Mouse (Mus musculus) kidney, embryonic 14.5 days (tissue): Measurements from ENCODE around the gene Hes2. TPM values are rescaled to one million over a fixed set of nuclear protein-coding genes. Genes with fewer than 3 reads are reported as not detected.

ENCODE experiments used
- ATAC-seq: fragments of 200-750 bp; cut with Nextera tagmentation; 2 replicates; pipeline ENCODE4 v1.8.0; 2017; ENCODE audit warnings: moderate number of reproducible peaks, mild to moderate bottlenecking, moderate TSS enrichment, moderate library complexity; ENCODE audit not compliant: low FRiP score, low TSS enrichment
- H3K27ac ChIP-seq: fragments of 300-500 bp; sonication (generic); 2 replicates; pipeline ENCODE4 v1.5.1; 2014; ENCODE audit warnings: low read depth, mild to moderate bottlenecking, low read length, moderate library complexity, mixed read lengths
- H3K27me3 ChIP-seq: fragments of 300-500 bp; sonication (generic); 2 replicates; pipeline ENCODE4 v1.6.1; 2014; ENCODE audit warnings: mild to moderate bottlenecking, low read length; ENCODE audit not compliant: control insufficient read depth, insufficient read depth
- H3K36me3 ChIP-seq: fragments of 300-500 bp; sonication (generic); 2 replicates; pipeline ENCODE4 v1.6.1; 2014; ENCODE audit warnings: low read length, mixed read lengths; ENCODE audit not compliant: control insufficient read depth, insufficient read depth
- H3K4me1 ChIP-seq: fragments of 300-500 bp; sonication (generic); 2 replicates; pipeline ENCODE4 v1.6.1; 2014; ENCODE audit warnings: low read length, mixed read lengths; ENCODE audit not compliant: control insufficient read depth, insufficient read depth
- H3K4me2 ChIP-seq: fragments of 300-500 bp; sonication (generic); replicated peaks from 2 replicates; pipeline ENCODE4 v1.6.1; 2014; ENCODE audit warnings: low read depth, mild to moderate bottlenecking, low read length
- H3K4me3 ChIP-seq: fragments of 300-500 bp; sonication (generic); 2 replicates; pipeline ENCODE4 v1.5.1; 2014; ENCODE audit warnings: mild to moderate bottlenecking, low read length
- H3K9ac ChIP-seq: fragments of 300-500 bp; sonication (generic); 2 replicates; pipeline ENCODE4 v1.6.1; 2014; ENCODE audit warnings: low read depth, mild to moderate bottlenecking, low read length, moderate library complexity
- H3K9me3 ChIP-seq: fragments of 300-500 bp; sonication (generic); 2 replicates; pipeline ENCODE4 v1.6.1; 2016; ENCODE audit warnings: low read length; ENCODE audit not compliant: control insufficient read depth
- WGBS: fragments of 180-500 bp; shearing (Covaris S2); extraction: QIAGEN DNeasy Blood & Tissue Kit; methylation state at CpG from one replicate; pipeline ENCODE4 v1.1.7; 2014; 5-methylcytosine and 5-hydroxymethylcytosine counted together
- polyA plus RNA-seq: library from polyadenylated mRNA; unstranded; fragments of >200 nt; fragmentation: Nextera tagmentation; extraction: Ambion mirVana; gene quantifications from 2 replicates; pipeline ENCODE4 v1.2.1, GENCODE M21; 2014

The Hes2 gene
- polyA plus RNA-seq, 1 experiment from 2014 or later, result not detected

DNA sequence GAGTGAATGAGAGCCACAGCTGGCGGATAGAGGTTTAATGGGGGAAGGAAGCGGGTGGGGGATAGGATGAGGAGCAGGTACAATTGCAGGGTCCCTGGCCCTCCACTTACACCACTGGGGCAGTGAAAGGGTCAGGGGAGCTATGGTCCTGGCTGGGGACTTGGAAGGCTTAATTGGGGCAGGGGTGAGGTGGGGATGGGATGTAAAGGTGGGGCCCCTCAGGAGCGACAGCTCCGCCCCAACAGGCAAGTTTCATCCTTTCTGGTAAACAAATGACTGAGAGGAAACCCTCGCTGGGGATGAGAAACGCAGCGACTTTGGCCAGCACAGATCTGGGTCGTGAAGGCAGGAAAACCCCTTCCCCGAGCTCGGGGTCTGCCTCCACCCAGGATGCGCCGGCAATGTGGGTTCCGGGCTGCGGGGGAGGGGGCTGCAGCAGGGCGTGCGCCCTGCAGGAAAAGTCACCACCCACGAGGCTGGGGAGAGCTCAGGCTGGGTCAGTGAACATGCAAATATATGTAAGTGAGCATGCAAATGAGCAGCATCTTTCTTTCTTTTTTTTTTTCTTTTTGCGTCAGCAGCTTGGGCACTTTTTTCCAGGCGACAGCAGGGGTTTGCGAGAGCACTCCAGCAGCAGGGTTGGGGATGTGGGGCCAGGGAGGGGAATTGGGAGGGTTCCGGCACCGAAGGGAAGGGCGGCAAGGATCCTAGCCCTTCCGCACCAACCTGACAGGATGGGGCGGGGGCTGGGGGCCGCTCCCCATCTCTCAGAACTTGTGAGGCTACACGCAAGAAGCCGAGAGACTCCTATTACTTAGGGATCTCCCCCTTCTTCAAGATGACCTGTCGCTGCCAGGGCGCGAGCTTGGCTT lies 38.1 kb upstream of the Hes2 start:
- WGBS, result 2% methylated on average over 31 of the region's 31 CpGs
- Histone ChIP-seq H3K4me1 (peaks cover 40% of the 10 kb centered on the region), H3K27me3 (peaks cover 80% of the 10 kb centered on the region), H3K4me2 (peak overlapping the region; percentile 44), H3K4me3 (peak overlapping the region; percentile 26), H3K9ac (peak overlapping the region; percentile 37), H3K9me3 (no peaks in the 10 kb centered on the region), H3K36me3 (no peaks in the 10 kb centered on the region), H3K27ac (0 out of 2 replicates have a peak overlapping the region, but pooled peaks have one; percentile 51)
- no peak; the same call in 1 of the 2 replicates for ATAC-seq

DNA sequence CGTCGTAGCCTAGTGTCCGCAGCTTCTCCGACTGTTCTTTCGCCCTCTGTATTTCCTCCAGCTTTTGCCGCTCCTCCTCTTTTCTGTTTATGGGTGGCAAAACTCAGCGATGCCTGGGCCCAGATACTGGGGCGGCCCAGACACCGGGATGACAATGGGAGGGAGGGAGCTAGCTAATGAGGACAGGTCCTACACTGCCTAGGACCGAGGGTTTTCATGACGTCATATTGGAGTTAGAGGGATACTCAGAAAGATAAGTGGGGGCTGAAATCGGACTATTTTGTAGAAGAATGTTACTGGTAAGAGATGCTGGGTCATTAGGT lies 37.5 kb upstream of the Hes2 start:
- 2% methylated on average over 12 of the region's 12 CpGs for WGBS
- Histone ChIP-seq H3K4me1 (peaks cover 40% of the 10 kb centered on the region), H3K36me3 (no peaks in the 10 kb centered on the region), H3K9ac (no peak overlapping the region), H3K27me3 (peaks cover 86% of the 10 kb centered on the region), H3K27ac (no peak overlapping the region), H3K4me2 (peak overlapping the region; percentile 44), H3K9me3 (no peaks in the 10 kb centered on the region), H3K4me3 (peak overlapping the region; percentile 26)
- no peak for ATAC-seq

DNA sequence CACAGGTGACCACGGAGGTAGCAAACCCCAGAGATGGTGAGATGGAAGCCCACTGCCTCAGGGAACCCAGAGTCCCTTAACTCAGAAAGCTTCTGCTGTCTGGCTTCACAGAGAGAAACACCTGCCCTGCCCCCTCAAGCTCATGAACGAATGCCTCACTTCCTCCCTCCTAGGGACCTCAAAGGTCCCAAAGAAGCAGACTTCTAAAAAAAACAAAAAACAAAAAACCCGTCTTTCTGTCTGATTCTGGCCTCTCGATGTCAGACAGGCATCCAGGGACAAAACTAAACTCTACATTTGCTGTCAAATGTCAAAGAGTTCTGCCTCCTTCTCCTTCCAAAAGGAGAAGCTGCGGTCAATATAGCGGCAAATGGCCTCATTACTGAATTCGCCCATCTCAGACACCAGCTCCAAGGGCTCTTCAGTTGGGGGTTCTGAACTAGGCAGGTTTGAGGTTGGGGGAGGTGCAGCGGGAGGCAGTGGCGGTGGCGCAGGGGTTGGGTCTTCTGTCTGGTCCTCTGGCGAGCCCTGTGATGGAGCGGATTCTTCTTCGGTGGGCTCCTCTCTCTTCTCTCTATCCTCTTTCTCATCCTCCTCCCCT lies 34.2 kb upstream of the Hes2 start:
- Histone ChIP-seq H3K36me3 (no peaks in the 10 kb centered on the region), H3K4me1 (peaks cover 50% of the 10 kb centered on the region), H3K27me3 (peaks cover 92% of the 10 kb centered on the region), H3K4me2 (no peak overlapping the region), H3K9ac (no peak overlapping the region), H3K27ac (no peak overlapping the region), H3K4me3 (no peak overlapping the region), H3K9me3 (no peaks in the 10 kb centered on the region)
- ATAC-seq, result no peak
- 41% methylated on average over 13 of the region's 13 CpGs for WGBS

DNA sequence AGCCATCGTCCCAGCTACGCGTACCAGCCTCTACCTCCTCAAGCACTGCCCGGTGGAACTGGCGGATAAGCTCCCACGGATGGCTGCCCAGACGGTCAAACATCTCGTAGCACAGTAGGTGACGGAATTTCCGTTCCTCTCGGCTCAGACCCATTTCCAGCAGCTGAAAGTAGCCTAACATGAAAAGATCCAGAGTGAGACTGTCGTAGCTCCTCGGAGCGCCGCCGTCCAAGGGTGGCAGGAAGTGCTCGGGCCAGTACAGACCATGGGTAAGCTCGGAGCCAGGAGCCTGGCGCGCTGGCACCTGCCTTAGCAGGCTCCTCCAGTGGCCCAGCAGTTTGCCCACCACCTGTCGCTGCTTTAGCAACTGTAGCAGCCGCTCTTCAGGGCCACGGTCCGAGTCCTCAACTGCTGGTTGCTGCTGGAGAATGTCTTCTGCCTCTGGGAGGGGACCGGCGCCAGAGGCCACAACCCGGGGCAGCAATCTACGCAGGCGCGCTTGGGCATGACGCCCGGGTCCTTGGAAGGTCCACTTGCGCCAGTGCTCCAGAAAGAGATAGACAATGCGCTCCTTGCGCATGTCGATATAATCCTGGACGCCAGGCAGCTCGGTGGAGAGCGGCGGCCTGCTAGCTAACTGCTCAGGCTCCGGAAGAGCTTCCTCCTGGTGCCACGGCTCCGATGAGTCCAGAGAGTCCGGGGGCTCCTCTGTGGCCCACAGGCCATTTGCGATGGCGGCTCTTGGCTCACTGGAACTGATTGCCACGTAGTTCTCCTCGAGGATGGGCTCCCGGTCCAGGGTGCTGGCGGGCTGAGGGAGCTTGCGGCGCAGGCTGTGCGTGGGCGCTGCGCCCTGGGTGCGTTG lies 33.3 kb upstream of the Hes2 start:
- Histone ChIP-seq H3K9ac (peak overlapping the region; percentile 34; the same call in 1 of the 2 replicates), H3K27ac (no peak overlapping the region), H3K36me3 (no peaks in the 10 kb centered on the region), H3K4me1 (peaks cover 43% of the 10 kb centered on the region), H3K4me3 (peak overlapping the region; percentile 22), H3K9me3 (no peaks in the 10 kb centered on the region), H3K4me2 (peak overlapping the region; percentile 32), H3K27me3 (peaks cover 92% of the 10 kb centered on the region)
- 12% methylated on average over 56 of the region's 56 CpGs for WGBS
- no peak for ATAC-seq

DNA sequence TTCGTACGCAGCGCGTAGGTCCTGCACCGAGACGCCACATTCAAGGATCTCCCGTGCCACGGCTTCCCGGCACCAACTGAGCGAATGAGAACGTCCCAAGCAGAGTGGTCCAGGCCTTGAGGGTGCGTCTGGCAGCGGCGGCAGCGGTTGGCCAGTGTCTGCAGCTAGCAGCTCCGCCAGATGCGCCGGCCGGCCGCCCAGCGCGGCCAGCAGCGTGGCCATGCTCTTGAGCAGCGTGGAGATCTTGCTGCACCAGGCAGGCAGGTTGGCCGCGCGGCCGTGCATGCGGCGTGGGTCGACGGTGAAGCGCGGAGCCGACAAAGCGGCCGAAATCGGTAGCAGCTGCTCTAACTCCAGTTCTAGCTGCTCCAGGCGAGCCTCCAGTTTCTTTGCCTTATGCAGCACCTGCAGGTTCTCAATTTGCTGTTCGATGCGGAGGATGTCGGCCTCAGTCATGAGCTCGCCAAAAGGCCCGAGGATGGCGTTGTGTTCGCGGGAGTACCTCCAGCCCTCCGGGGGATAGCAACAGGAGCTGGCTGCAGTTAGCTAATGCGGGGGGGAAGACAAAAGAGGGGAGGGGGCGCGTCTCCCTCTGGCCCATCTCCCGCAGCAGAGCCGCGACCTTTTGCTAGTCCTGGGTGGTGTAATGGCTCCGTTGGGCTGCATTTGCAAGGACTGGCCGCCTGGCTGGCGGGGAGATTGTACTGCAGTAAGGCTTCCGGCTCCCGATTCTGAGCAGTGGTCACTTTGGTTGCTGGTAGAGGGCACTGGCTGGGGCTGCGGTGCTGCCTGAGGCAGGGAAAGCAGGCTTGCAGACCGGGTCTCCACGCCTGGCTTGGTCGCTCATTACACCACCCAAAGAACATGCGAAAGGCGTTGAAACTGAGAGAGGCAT lies 32.4 kb upstream of the Hes2 start:
- ATAC-seq, result no peak

DNA sequence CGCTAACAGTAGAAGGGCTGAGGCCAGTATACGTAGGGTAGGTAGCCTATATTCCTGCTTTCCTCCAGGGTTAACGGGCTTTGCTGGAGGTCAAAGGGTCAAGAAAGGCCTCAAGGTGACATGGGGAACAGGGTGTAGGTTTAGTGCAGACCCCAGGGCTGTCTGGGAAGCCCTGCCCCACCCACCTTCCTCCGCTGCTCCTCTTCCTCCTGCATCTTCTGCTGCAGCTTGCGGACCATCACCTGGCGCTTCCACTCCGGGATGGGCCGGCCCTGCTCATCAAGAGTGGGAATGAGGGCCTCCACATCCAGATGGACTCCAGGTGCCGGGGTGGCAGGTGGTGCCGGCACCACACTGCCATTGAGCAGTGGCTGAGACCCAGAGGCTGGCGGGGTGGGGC lies 30.8 kb upstream of the Hes2 start:
- no peak for ATAC-seq
- no peaks in the 10 kb centered on the region for H3K9me3 ChIP-seq
- H3K4me1 ChIP-seq, result peaks cover 51% of the 10 kb centered on the region
- 83% methylated on average over 11 of the region's 11 CpGs for WGBS
- H3K36me3 ChIP-seq, result no peaks in the 10 kb centered on the region
- H3K27me3 ChIP-seq, result peaks cover 96% of the 10 kb centered on the region
- H3K9ac ChIP-seq, result no peak overlapping the region
- no peak overlapping the region for H3K4me3 ChIP-seq
- no peak overlapping the region for H3K4me2 ChIP-seq
- H3K27ac ChIP-seq, result no peak overlapping the region

More for the DNA sequence above, 32.4 kb upstream of the Hes2 start:
- Histone ChIP-seq H3K4me1 (peaks cover 42% of the 10 kb centered on the region), H3K9ac (peak overlapping the region; percentile 28; the same call in 1 of the 2 replicates), H3K36me3 (no peaks in the 10 kb centered on the region), H3K4me3 (peak overlapping the region; percentile 22), H3K27me3 (peaks cover 92% of the 10 kb centered on the region), H3K27ac (no peak overlapping the region), H3K9me3 (no peaks in the 10 kb centered on the region), H3K4me2 (peak overlapping the region; percentile 32)
- 10% methylated on average over 64 of the region's 65 CpGs for WGBS

DNA sequence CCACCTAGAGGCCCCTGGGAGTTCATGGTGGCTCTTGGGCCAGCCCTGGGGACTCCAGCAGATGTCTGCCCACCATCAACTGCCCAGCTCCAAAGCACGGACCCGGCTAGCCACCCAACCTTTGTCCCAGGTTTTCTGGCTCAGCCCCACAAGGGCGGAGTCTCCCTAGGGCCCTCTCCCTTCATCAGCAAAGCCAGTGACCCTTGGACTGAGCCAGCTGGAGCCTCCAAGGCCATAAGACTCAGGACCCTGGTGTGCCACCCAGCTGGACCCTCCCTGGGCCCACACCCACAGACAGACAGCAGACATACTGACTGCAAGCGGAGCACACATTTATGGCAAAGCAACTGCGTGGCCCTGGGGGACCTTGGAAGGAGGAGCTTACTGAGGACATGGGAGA lies 29.9 kb upstream of the Hes2 start:
- Histone ChIP-seq H3K27ac (no peak overlapping the region), H3K27me3 (peaks cover 96% of the 10 kb centered on the region), H3K9me3 (no peaks in the 10 kb centered on the region), H3K4me2 (peak overlapping the region; percentile 26; the same call in 1 of the 2 replicates), H3K4me3 (no peak overlapping the region), H3K4me1 (peaks cover 54% of the 10 kb centered on the region), H3K9ac (no peak overlapping the region), H3K36me3 (no peaks in the 10 kb centered on the region)
- no peak for ATAC-seq
- 57% methylated on average over 5 of the region's 5 CpGs for WGBS

DNA sequence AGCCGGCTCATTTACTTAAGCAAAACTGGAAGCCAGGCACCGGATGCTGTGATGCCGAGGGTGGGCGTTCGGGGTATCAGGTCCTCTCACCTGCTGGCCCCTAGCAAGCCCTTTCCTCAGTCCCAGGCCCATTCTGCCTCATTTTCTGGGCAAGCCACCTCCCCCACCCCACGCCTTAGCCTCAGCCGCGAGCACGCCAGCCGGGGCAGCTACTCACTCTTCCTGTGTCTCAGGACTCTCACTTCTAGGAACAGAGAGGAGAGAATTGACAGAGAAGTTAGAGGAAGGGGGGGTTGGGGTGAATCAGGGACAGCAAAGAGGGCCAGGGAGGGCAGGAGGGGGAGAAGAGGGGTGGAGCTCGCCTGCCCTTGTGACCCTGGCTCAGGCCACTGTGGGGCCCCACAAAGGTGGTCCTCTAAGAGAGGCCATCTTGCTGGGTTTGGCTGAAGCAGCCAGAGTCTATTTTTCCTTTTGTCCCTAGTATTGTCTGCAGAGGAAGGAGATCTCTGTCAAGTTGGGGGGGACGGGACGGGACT lies 29.2 kb upstream of the Hes2 start:
- peaks cover 94% of the 10 kb centered on the region for H3K27me3 ChIP-seq
- no peak overlapping the region for H3K27ac ChIP-seq
- H3K9me3 ChIP-seq, result no peaks in the 10 kb centered on the region
- H3K36me3 ChIP-seq, result no peaks in the 10 kb centered on the region
- H3K4me2 ChIP-seq, result peak overlapping the region; percentile 78
- H3K4me3 ChIP-seq, result peak overlapping the region; percentile 17
- peak overlapping the region; percentile 29 for H3K9ac ChIP-seq
- WGBS, result 21% methylated on average over 13 of the region's 13 CpGs
- peaks cover 54% of the 10 kb centered on the region for H3K4me1 ChIP-seq
- ATAC-seq, result no peak
